Comparison of ENCODE assay signal across 23 mouse cellular contexts in the genomic region with DNA sequence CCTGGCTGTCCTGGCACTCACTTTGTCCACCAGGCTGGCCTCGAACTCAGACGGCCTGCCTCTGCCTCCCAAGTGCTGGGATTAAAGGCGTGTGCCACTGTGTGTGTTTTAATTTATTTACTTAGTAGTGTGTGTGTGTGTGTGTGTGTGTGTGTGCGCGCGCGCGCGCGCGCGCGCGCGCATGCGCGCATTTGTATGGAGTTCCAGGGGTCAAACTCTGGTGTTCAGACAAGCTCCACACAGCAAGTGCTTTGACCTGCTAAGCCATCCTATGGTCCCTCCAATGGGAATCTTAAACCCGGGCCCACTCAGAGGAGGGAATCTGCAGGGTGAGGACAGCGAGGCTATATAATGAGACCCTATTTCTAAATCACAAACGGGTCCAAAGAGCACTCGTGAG. TPM values are rescaled to one million over a fixed set of nuclear protein-coding genes. Genes with fewer than 3 reads are reported as not detected.
DNase-seq lines count a peak whose midpoint lies in the region; TF ChIP-seq lines count a peak whose summit lies in the region.
"Had no signal": no experiment of that assay in that cellular context is flagged by ENCODE, and none has a peak within 500 bp of the region (broad histone marks: within the 10 kb centered on the region; RNA-seq: fewer than 3 reads in every experiment).

No protein-coding gene starts in this region.

- H3K27ac ChIP-seq in ES-Bruce4 (ENCODE audit: insufficient read depth, low read length) = no peak overlapping the region
- H3K27ac ChIP-seq in ES-E14 (ENCODE audit: insufficient read depth, low read depth, low read length, poor library complexity, severe bottlenecking) = no peak overlapping the region
- H3K27ac ChIP-seq: embryonic facial prominence, embryonic 13.5 days; embryonic facial prominence, embryonic 15.5 days; forebrain, embryonic 10.5 days; forebrain, embryonic 12.5 days had no signal

- no peaks in the 10 kb centered on the region for H3K9me3 ChIP-seq in E14TG2a.4 (ENCODE audit: low read length)
- no peaks in the 10 kb centered on the region for H3K9me3 ChIP-seq in ES-Bruce4 (replicated peaks; ENCODE audit: control insufficient read depth, insufficient read depth, low read length, poor library complexity, severe bottlenecking)
- no peaks in the 10 kb centered on the region for H3K9me3 ChIP-seq in ES-E14 (ENCODE audit: control insufficient read depth, insufficient read depth, low read depth, low read length)
- H3K9me3 ChIP-seq: embryonic facial prominence, embryonic 13.5 days; embryonic facial prominence, embryonic 15.5 days; forebrain, embryonic 10.5 days; forebrain, embryonic 12.5 days had no signal

- peaks cover 51% of the 10 kb centered on the region for H3K4me1 ChIP-seq in E14TG2a.4 (replicated peaks; ENCODE audit: low read depth, low read length)
- no peaks in the 10 kb centered on the region for H3K4me1 ChIP-seq in ES-Bruce4 (ENCODE audit: control insufficient read depth, insufficient read depth, low read length)
- H3K4me1 ChIP-seq in ES-E14 (ENCODE audit: control insufficient read depth in 2 of 2, insufficient read depth in 2 of 2, low read length in 2 of 2, poor library complexity in 1 of 2) = peaks cover 0 to 6% of the 10 kb centered on the region in 2 experiments; a peak in 2 of 4 replicates

- TF ChIP-seq EP300 in ES-Bruce4 (IDR thresholded peaks at IDR 0.05; ENCODE audit: insufficient read depth, low read depth, low read length) = no peak

- peak overlapping the region; percentile 2; the same call in 1 of the 2 replicates for H3K9ac ChIP-seq in ES-Bruce4 (ENCODE audit: low read depth, poor library complexity, severe bottlenecking)
- peak overlapping the region; percentile 9; the same call in 1 of the 2 replicates for H3K9ac ChIP-seq in ES-E14 (ENCODE audit: insufficient read depth, low read depth, low read length, poor library complexity, severe bottlenecking)
- H3K9ac ChIP-seq: embryonic facial prominence, embryonic 13.5 days; embryonic facial prominence, embryonic 15.5 days; forebrain, embryonic 12.5 days had no signal

- in situ Hi-C loops in ES-E14 (cut with MboI; ENCODE audit: low sequenced_read_pairs in 2 of 2, unreplicated experiment in 2 of 2) = no loop called here

- H3K27me3 ChIP-seq in E14TG2a.4 (ENCODE audit: insufficient read depth, low read length) (no peaks in the 10 kb centered on the region), ES-Bruce4 (ENCODE audit: control insufficient read depth, insufficient read depth, low read length, poor library complexity, severe bottlenecking) (no peaks in the 10 kb centered on the region)
- H3K27me3 ChIP-seq: embryonic facial prominence, embryonic 13.5 days; embryonic facial prominence, embryonic 15.5 days; forebrain, embryonic 12.5 days had no signal

- no peak for DNase-seq in ES-E14 (ENCODE audit: low read depth, low spot score)
- DNase-seq in ZHBTc4 (ENCODE audit: low read depth, low spot score) = peak; percentile 75
- DNase-seq in kidney, postnatal 14 days = no peak
- no peak for DNase-seq in urinary bladder, postnatal 14 days (ENCODE audit: low spot score)
- no peak for DNase-seq in right cerebral cortex, adult 18-20 months
- DNase-seq: adrenal gland, adult 2 months; adrenal gland, postnatal 10 days; adrenal gland, postnatal 25 days; cerebellum, adult 11 months; cerebellum, adult 18-20 months; cerebellum, adult 8-10 months; cerebellum, adult 9-11 months; cerebellum, postnatal 36 days; embryo, embryonic 11 days had no signal

- TF ChIP-seq CTCF in E14TG2a.4 (conservative IDR thresholded peaks at IDR 0.05; ENCODE audit: low read length) = no peak
- no peak for TF ChIP-seq CTCF in ES-Bruce4 (IDR thresholded peaks at IDR 0.05; ENCODE audit: low read depth, low read length)

- H3K4me3 ChIP-seq in E14TG2a.4 (replicated peaks; ENCODE audit: low read length) (peak overlapping the region; percentile 49), ES-Bruce4 (ENCODE audit: low read depth, low read length) (no peak overlapping the region), ES-E14 (ENCODE audit: insufficient read depth in 1 of 2, low read depth in 1 of 2, low read length in 2 of 2, poor library complexity in 1 of 2, severe bottlenecking in 1 of 2) (peak overlapping the region in 1 of 2 experiments; percentile 31; a peak in 1 of 4 replicates)
- H3K4me3 ChIP-seq: embryonic facial prominence, embryonic 13.5 days; embryonic facial prominence, embryonic 15.5 days; erythroblast, embryonic 14.5 days; forebrain, embryonic 10.5 days; forebrain, embryonic 12.5 days had no signal

- no peak for TF ChIP-seq POLR2A in ES-Bruce4 (IDR thresholded peaks at IDR 0.05; ENCODE audit: insufficient read depth, low read length)

- H3K36me3 ChIP-seq in E14TG2a.4 (ENCODE audit: insufficient read depth, low read length) = no peaks in the 10 kb centered on the region
- H3K36me3 ChIP-seq in ES-Bruce4 (ENCODE audit: control insufficient read depth, insufficient read depth, low read length, poor library complexity, severe bottlenecking) = no peaks in the 10 kb centered on the region
- no peaks in the 10 kb centered on the region for H3K36me3 ChIP-seq in ES-E14 (ENCODE audit: control insufficient read depth, insufficient read depth, low read length, poor library complexity, severe bottlenecking)
- H3K36me3 ChIP-seq: embryonic facial prominence, embryonic 13.5 days; embryonic facial prominence, embryonic 15.5 days; forebrain, embryonic 10.5 days; forebrain, embryonic 12.5 days had no signal

TF ChIP-seq in ES-E14, 5 proteins besides CTCF, POLR2A, EP300 and RAD21:
- TF ChIP-seq MAFK (IDR thresholded peaks at IDR 0.05; ENCODE audit: insufficient read depth, low read depth, low read length) (no peak), HCFC1 (IDR thresholded peaks at IDR 0.05; ENCODE audit: borderline replicate concordance, insufficient read depth, low read length) (no peak), ZC3H11A (IDR thresholded peaks at IDR 0.05; ENCODE audit: borderline replicate concordance, low read depth, low read length) (no peak), ZNF384 (IDR thresholded peaks at IDR 0.05; ENCODE audit: low read depth, low read length) (peak; percentile 1; the same call in 1 of the 2 replicates)

RNA-seq across cellular contexts. Expression of a gene that starts 37.6 kb away (rescaled TPM):
- 121 and 124 TPM in 2 replicates for polyA plus RNA-seq in ES-Bruce4 (2011; ENCODE audit: insufficient read depth, insufficient read length, low read depth, missing spikeins)
- 40.5 and 42.2 TPM in 2 replicates for total RNA-seq in ES-E14 (2012; rRNA removed)

RNA-seq across cellular contexts. Expression of a gene that starts 53.0 kb away (rescaled TPM):
- not detected in 2 replicates for polyA plus RNA-seq in ES-Bruce4 (2011; ENCODE audit: insufficient read depth, insufficient read length, low read depth, missing spikeins)
- 0.42 and 0.49 TPM in 2 replicates for total RNA-seq in ES-E14 (2012; rRNA removed)
- total RNA-seq: adrenal gland, postnatal 10 days; adrenal gland, postnatal 25 days; common myeloid progenitor, adult 5-6 weeks; MEL had no signal
- polyA plus RNA-seq: erythroblast, embryonic 14.5 days had no signal
